Mouse (Mus musculus) granulocyte monocyte progenitor cell, adult 5-6 weeks (primary cell): ENCODE data around the gene Lhx2. TPM values are rescaled to one million over a fixed set of nuclear protein-coding genes. Genes with fewer than 3 reads are reported as not detected.

Source experiments
- ATAC-seq: replicated peaks from 2 replicates; pipeline ENCODE4 v1.8.0; 2016; ENCODE audit warnings: mild to moderate bottlenecking, moderate TSS enrichment, inconsistent platforms; ENCODE audit not compliant: poor library complexity, severe bottlenecking
- total RNA-seq, 2 experiments: library from RNA; stranded (forward) in 1 of 2; stranded (reverse) in 1 of 2; fragments of 200-712, 200-1000 nt in 1 of 2; fragments of >200 nt in 1 of 2; fragmentation: Nextera tagmentation in 1 of 2; gene quantifications; 2 replicates each; pipeline ENCODE4 v1.2.3; 2014 to 2017

The Lhx2 gene
- total RNA-seq, 2 experiments from 2014 or later = not detected

DNA sequence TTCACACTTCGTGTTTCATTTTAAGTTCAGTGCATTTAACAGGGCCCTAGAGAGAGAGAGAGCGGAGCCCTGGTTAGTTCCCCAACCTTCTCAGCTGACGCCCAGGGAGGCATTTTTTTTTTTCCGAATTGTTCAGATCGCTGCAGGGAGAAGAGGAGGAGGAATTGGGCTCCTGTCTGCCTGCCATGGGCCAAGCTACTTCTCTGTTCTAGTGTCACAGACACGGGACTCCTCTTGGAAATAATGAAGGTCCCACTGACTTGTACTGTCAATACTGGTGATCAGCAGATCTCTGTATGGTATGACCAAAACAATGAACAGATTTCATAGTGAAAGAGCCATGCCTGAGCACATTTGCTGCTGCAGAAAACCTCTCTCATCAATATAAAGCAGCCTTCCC, 7.3 kb downstream of the Lhx2 start:
- no peak for ATAC-seq

- no peak for ATAC-seq
Observed at GRCm38 (mm10) chr2:38346881-38347764, 8.0 kb downstream of the Lhx2 start.

- ATAC-seq = peak; percentile 26
Observed at GRCm38 (mm10) chr2:38347811-38348551, 8.9 kb downstream of the Lhx2 start.

DNA sequence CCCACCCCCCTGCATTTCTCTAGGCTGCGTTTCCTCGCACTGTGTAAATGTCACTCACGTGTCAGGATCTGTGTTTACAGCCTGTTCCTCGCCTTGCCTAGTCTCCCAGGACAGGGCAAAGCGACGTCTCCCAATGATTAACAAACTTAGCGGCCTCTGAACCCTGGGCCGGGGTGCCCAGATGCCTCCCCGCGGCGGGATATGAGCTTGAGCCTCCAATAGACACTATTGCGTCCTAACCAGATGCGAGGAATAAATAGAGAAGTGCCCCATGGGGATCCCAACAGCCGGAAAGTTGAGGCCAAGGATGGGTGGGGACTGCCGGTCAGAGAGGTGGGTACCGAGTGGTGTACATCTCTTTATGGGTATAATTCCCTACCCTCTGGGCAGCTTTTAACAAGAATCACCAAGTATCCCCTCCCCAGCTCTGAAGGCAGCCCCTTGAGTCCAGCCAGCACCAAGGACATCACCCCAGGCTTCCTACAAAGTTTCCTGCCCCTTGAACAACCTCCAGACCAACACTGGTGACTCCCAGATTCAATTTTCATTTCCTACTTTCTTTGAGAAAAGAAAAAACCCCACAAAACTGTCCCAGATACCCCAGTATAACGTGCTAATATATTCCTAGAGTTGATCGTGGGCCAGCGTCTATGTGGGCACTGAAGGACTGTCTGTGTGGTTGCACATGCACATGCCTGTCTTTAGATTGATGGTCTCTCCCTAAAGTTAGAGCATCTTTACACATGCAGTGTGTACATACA, 9.8 kb downstream of the Lhx2 start:
- ATAC-seq = peak; percentile 32

GRCm38 (mm10) chr2:38349447-38350350, 10.6 kb downstream of the Lhx2 start:
- no peak for ATAC-seq

- ATAC-seq = no peak
Observed at GRCm38 (mm10) chr2:38350386-38350785, 11.3 kb downstream of the Lhx2 start.

DNA sequence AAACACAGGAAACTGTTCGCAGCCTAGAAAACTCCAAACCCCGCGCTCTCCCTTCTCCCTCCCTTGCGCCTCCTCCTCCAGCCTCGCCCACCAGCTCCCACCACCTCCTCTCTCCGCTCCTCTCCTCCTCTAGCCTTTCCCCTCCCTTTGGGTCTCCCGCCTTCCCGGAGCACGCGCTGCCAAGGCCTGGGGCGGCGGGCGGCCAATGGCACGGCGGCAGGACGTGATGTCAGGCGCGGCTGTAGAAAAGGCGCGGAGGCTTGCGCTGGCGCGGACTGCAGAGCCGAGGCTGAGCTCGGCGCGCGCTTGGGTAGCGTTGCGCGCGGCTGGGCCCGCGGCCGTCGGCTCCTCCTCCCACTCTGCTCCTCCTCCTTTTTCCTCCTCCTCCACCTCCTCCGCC, 11.7 kb downstream of the Lhx2 start:
- ATAC-seq = peak; percentile 69

DNA sequence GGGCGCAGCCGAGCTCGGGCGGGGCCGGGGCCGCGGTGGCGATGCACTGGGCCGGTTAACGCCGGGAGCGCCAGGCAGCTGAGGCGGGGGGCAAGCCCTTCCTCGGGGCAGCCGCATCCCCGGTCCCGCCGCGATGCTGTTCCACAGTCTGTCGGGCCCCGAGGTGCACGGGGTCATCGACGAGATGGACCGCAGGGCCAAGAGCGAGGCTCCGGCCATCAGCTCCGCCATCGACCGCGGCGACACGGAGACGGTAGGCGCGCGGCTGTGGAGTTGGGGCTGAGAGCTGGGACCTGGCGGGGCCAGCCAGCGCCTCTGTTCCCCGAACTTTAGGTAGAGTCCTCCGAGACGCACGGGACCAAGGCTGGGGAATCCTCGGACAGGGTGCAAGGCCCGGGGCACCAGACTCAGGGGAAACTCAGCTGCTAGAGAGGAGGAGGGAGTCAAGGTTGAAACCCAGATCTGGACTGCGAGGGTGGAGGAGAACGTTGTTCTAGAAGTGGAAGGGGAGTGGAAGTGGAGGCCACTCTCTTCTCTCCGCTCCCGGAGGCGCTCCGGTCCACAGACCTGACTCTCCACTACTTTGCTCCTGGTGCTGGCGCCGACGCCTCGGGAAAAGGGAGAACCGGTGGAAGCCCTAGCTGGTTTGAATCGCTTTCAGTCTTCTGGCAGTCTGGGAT, 12.7 kb downstream of the Lhx2 start:
- ATAC-seq = no peak

GRCm38 (mm10) chr2:38352321-38353007, 13.4 kb downstream of the Lhx2 start:
- ATAC-seq = no peak

DNA sequence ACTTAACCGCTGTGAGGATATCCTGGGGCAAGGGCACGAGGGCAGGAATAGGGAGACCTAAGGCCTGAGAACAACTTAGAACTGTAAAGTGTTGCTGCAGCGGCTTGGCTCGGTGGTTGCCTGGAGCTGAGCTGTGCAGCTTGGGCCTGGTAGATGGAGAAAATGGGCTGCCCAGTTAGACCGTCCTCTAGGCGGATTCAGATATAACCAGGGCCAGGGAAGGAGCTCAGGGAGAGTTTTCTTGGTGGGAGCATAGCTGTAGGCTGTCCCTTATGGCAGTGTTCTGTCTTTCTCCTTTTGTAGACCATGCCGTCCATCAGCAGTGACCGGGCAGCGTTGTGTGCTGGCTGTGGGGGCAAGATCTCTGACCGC, 13.9 kb downstream of the Lhx2 start:
- no peak for ATAC-seq

GRCm38 (mm10) chr2:38353664-38354063, 14.6 kb downstream of the Lhx2 start:
- ATAC-seq = no peak

- ATAC-seq = no peak
Observed at GRCm38 (mm10) chr2:38354179-38354716, 15.2 kb downstream of the Lhx2 start.

DNA sequence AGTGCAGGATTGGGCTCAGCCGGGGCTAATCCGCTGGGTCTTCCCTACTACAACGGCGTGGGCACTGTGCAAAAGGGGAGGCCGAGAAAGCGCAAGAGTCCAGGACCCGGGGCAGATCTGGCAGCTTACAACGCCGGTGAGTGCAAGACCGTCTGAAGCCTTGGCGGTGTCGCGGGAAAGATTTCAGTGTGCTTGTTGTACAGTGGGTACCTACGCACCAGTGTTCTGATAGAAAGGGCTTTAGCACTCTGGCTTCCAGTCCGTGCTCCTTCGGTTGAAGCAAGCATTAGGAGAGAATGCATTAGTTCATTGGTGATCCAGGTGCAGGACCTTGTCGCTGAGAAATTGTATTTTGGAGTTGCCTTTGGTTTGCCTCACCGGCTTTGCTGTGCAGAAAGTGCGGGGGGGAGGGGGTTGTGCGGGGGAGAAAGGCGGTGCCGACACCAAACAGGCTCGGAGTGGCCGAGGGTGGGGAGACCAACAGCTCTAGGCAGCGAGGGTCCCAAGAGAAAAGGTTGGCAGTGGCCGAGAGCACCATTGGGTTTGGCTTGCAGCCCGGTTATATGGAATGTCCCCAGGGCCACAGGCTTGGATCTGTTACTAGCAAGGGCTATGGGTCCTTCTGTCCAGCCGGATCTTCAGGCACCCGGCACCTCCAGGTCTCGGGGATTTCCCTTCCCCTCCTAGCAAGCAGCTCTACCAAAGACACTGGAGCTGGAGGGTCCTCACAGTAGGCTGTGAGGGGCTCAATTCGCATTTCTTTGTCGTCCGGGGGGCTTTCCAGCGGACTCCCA, 15.8 kb downstream of the Lhx2 start:
- ATAC-seq = no peak

- no peak for ATAC-seq
Observed at GRCm38 (mm10) chr2:38355731-38356427, 16.8 kb downstream of the Lhx2 start.

DNA sequence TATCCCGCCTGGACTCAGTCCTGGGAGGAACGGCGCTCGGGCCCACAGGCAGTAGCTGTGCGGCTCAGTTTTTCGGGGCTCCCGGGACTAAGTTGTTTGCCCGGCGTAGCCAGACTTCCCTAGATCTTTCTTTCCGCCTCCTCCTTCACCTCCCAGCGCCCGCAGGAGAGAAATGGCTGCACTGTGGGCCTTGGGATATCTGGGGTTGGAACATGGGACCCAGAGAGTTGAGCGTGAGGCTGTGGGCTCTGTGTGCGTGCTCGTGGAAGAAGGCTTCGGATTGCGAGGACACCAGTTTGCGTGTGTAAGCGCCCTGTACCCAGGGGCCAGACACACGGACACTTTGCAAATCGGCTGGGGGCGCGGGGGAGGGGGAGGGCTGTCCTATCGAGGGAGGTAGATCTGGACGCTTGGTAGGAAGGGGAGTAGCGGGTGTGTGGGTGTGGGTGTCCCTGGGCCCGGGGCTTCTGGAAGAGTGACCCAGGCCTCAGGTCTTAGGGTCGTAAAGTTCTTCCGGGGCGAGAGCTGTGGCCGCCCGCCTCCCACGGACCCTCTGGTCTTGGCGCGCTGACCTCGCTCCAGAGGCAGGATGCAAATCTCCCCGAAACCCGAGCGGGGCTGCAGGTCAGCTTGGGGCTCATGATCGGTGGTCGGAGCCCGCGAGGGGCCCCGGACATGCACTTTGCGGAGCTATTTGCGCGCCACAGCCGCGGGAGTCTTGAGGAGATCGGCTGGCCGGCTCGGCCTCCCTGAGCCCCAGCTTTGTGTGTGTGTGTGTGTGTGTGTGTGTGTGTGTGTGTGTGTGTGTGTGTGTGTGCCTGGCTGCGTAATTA, 17.6 kb downstream of the Lhx2 start:
- ATAC-seq = no peak
